Mouse (Mus musculus): ENCODE results near the gene Gm5475. TPM values are rescaled to one million over a fixed set of nuclear protein-coding genes. Genes with fewer than 3 reads are reported as not detected.

The Gm5475 gene
- total RNA-seq, 2 experiments from 2014 or later = not detected

GRCm38 (mm10) chr15:100400592-100401250 is 21.2 kb upstream of the Gm5475 start:
- no peak overlapping the region for H3K4me3 ChIP-seq
- TF ChIP-seq CTCF (conservative IDR thresholded peaks at IDR 0.05) = no peak
- no peak overlapping the region for H3K27ac ChIP-seq
- no peak for DNase-seq (ENCODE audit: low spot score in 2 of 2)

GRCm38 (mm10) chr15:100401811-100402210 is 20.1 kb upstream of the Gm5475 start:
- no peak for DNase-seq (ENCODE audit: low spot score in 2 of 2)
- Histone ChIP-seq H3K27ac (no peak overlapping the region), H3K4me3 (no peak overlapping the region)
- TF ChIP-seq CTCF (conservative IDR thresholded peaks at IDR 0.05) = no peak

GRCm38 (mm10) chr15:100402347-100402746 is 19.6 kb upstream of the Gm5475 start:
- Histone ChIP-seq H3K4me3 (no peak overlapping the region), H3K27ac (no peak overlapping the region)
- no peak for TF ChIP-seq CTCF (conservative IDR thresholded peaks at IDR 0.05)
- no peak for DNase-seq (ENCODE audit: low spot score in 2 of 2)

DNA sequence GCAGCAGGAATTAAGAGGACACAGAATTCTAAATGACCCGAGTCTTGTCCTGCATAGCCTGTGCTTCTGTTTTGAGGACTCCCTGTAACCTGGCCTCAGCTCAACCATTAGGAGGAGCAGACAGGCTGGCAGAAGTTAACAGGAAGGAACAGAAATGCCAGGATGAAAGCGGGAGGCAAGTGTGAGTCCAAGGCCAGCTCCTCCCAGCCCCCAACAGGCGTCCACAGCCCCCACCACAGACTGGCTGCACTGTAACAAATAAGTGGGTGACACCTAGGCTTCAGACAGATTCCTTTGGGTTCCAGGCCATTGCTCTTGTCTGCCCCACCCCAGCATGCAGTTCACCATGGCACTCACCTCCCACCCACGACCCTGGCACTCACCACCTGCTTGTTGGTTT is 19.1 kb upstream of the Gm5475 start:
- Histone ChIP-seq H3K4me3 (no peak overlapping the region), H3K27ac (no peak overlapping the region)
- DNase-seq (ENCODE audit: low spot score in 2 of 2) = no peak
- no peak for TF ChIP-seq CTCF (conservative IDR thresholded peaks at IDR 0.05)

DNA sequence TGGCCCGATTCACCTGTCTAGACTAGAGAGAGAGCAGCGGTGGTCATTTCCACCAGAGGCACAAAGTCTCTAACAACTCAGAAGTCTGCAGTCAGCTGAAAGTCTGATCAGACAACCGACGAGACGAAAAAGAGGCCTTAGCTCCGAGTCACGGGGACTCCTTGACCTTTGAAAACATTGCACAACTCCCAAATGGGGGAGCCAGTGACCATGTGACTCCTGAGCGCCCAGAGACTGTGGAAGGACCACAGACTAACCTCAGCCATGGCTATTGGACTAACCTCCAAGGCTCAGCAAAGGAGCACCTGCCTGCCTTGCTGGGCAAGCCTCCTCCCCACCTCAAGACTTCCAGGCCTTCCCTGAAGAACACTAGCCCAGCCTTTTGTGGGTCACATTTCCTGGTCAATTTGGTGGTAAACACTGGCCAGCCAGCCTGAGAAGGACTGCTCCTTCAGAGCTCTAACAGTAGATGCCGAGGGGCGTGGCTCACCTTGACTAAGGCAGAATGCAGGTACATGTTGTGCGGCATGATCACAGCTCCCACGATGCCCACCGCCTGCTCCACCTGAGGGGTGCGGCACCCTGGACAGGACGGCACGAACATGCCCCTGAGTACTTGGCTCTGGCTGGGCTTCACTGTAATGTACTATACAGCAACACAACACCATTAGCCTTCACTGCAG is 18.5 kb upstream of the Gm5475 start:
- Histone ChIP-seq H3K27ac (no peak overlapping the region), H3K4me3 (no peak overlapping the region)
- DNase-seq (ENCODE audit: low spot score in 2 of 2) = no peak
- TF ChIP-seq CTCF (conservative IDR thresholded peaks at IDR 0.05) = no peak

DNA sequence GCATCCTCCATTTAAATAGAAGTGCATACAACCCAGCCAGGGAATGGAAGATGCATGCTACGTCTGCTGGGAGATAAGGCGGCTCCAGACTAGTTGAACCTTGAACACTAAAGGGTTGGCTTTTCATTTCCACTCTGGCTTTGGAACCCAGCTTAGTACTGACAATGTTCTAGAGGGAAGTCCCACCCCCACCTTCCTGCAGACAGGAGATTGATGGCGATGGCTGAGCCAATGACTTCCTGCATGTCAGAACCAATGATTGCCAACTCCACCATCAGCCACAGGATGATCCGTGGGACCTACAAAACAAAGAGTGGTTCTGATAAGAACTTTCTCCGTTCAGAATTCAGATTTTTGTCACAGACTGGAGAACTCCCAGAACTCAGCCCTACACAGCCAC is 15.9 kb upstream of the Gm5475 start:
- no peak overlapping the region for H3K27ac ChIP-seq
- no peak for TF ChIP-seq CTCF (conservative IDR thresholded peaks at IDR 0.05)
- no peak for DNase-seq (ENCODE audit: low spot score in 2 of 2)
- H3K4me3 ChIP-seq = no peak overlapping the region

DNA sequence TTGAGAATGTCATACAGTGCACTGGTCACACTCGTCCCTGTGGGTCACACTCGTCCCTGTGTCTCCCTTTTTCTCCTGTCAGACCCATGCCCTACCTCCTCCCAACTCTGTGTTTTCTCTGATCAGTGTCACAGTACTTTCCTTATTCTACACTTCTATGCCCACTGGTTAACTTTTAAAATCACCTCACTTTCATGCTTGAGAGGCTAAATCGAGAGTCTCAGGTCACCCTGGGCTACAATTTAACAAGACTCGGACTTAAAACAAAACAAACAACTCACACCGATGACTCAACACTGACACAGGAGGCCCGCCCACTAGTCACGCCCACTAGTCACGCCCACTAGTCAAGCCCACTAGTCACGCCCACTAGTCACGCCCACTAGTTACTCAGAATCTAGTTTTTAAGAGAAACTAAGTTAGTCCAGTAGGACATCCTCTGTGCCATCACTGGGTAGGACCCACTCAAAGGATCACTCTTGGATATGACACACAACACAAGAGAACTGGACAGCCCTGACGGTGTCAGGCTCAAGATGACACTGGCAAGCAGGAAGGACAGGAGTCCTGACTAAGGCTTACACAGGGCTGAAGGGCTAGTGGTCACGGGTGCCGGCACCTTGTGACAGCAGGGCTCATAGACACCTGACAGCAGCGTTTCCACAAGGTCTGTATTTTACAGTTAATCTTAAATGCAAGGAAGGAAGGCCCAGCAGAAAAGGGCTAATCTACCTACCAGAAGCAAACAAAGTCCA is 10.9 kb upstream of the Gm5475 start:
- H3K27ac ChIP-seq = no peak overlapping the region
- DNase-seq (ENCODE audit: low spot score in 2 of 2) = no peak
- no peak for TF ChIP-seq CTCF (conservative IDR thresholded peaks at IDR 0.05)
- H3K4me3 ChIP-seq = no peak overlapping the region

DNA sequence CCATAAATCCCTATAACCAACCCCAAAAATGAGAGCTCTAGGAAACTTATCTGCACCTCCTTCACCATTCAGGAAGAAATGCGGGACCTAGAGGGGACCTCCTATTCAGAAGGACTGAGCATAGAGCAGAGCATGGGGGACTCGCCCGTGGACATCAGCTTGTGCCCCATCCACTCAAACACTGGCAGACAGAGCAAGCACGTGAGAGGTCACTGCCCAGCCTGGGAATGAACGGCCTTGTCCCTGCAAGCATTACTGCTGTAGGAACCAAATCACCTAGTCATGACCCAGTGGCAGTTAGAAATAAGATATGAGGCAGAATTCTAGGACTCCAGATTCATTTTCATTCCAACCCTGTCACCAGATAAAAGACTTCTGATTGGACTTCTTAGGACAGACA is 10.2 kb upstream of the Gm5475 start:
- no peak for DNase-seq (ENCODE audit: low spot score in 2 of 2)
- Histone ChIP-seq H3K27ac (no peak overlapping the region), H3K4me3 (no peak overlapping the region)
- TF ChIP-seq CTCF (conservative IDR thresholded peaks at IDR 0.05) = no peak

DNA sequence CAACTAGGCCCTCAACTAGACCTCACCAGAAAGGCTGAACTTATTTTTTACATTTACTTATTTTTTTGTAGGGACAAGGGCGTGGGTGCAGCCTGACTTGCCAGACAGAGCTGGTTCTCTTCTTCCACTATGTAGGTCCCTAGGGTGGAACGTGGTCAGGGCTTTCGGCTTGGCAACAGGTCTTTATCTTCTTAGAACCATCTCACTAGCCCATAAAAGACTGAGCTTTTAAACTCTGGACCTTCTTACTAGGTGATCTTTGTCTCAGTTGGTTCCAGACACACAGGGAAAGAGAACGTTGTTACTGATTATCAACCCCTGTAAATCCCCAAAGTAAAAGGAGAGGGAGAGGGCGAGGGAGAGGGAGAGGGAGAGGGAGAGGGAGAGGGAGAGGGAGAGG is 8.6 kb upstream of the Gm5475 start:
- no peak overlapping the region for H3K4me3 ChIP-seq
- no peak for TF ChIP-seq CTCF (conservative IDR thresholded peaks at IDR 0.05)
- no peak for DNase-seq (ENCODE audit: low spot score in 2 of 2)
- H3K27ac ChIP-seq = no peak overlapping the region

- H3K27ac ChIP-seq = no peak overlapping the region
- H3K4me3 ChIP-seq = no peak overlapping the region
- DNase-seq (ENCODE audit: low spot score in 2 of 2) = no peak
- TF ChIP-seq CTCF (conservative IDR thresholded peaks at IDR 0.05) = no peak
Observed at GRCm38 (mm10) chr15:100414011-100414410, 7.9 kb upstream of the Gm5475 start.

DNA sequence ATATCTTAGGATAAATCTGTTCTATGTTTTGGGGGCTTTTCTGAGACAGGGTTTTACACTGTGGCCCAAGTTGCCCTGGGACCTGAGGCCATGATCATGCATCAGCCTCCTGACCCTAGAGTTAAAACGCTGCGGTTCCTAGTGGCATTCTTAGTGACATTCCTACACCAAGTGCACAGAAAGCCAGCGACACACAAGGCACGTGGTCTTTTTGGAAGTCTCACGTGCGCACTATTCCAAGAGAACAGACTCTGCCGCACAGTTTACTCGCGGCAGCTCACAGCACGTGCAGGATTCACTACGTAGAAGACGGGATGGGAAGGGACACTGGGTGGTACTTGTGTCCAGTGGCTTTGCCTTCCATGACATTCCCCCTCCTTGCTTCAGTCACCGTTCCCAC is 7.0 kb upstream of the Gm5475 start:
- no peak for TF ChIP-seq CTCF (conservative IDR thresholded peaks at IDR 0.05)
- no peak overlapping the region for H3K4me3 ChIP-seq
- DNase-seq (ENCODE audit: low spot score in 2 of 2) = no peak
- H3K27ac ChIP-seq = no peak overlapping the region

DNA sequence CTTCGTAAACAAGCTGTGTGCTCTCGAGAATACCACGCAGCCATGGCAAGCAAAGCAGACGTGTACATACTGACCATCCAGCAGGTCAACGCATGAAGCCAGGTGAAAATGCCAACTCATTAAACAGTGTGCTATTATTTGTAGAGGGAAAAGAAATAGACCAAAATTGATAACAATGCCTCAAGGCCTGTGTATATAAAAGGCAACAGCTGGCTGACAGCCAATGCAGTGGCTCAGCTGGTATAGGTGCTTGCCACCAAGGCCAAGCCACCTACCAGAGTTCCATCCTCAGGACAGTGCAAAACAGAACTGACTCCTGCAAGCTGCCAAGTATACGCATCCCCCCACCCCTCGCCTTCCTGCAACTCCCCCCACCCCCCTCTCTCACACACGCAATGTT is 6.3 kb upstream of the Gm5475 start:
- no peak for TF ChIP-seq CTCF (conservative IDR thresholded peaks at IDR 0.05)
- H3K4me3 ChIP-seq = no peak overlapping the region
- no peak overlapping the region for H3K27ac ChIP-seq
- DNase-seq (ENCODE audit: low spot score in 2 of 2) = no peak

DNA sequence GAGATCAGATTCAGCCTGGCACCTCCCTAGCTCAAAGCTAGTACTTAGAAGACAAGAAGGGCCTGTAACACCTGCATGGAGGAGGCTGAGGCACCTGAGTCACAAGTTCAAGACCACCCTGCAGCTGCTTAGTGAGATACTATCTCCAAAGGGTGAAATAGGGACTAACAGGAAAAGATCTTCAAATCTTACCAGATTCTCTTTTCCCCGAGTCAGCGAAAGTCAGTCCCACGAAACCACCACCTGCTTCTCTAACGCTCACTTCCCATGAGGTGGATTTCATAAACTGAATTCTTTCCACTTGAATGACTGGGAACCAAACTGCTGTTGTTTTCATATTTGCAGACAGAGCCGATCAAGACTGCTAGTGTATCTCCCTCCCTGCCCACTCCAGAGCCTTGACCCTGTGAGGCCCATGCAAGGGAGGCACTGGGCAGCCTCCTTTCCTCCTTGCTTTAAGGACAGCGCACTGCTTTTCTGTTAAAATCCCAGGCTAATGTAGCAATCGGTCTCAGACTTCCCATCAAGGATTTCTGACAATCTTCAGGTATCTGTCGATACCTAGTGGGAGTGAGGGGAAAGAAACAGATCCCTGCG is 4.0 kb upstream of the Gm5475 start:
- TF ChIP-seq CTCF (conservative IDR thresholded peaks at IDR 0.05) = no peak
- H3K4me3 ChIP-seq = no peak overlapping the region
- DNase-seq (ENCODE audit: low spot score in 2 of 2) = no peak
- no peak overlapping the region for H3K27ac ChIP-seq

All from layer of hippocampus, adult 2 months (tissue).